Mouse (Mus musculus) gastrocnemius, postnatal 10 days (tissue): ENCODE data around the gene Tmem177. TPM values are rescaled to one million over a fixed set of nuclear protein-coding genes. Genes with fewer than 3 reads are reported as not detected.

ENCODE experiments used
- DNase-seq: peaks from one replicate; pipeline ENCODE4 v3.0.0; 2021; ENCODE audit warnings: mixed read lengths
- long read RNA-seq, 2 experiments: library from polyadenylated mRNA; stranded (forward); transcript quantifications; one replicate each; pipeline ENCODE4 v2.0.0; 2021
- total RNA-seq, 2 experiments: library from RNA; stranded (reverse); gene quantifications; 2 replicates each; pipeline ENCODE4 v1.2.3; 2021

Gene Tmem177
- total RNA-seq, result 1 to 10 TPM; 4.2 to 5.1 TPM
- long read RNA-seq, experiment 1, transcript Tmem177-201 (2 exons, 3,341 nt), result major isoform, 17 of 21 reads
- long read RNA-seq, experiment 1, partial matches to known transcripts, result 0 of 21 reads
- long read RNA-seq, experiment 1, other reads (novel, unspliced or antisense), result 4 of 21 reads
- long read RNA-seq, experiment 2, transcript Tmem177-201 (2 exons, 3,341 nt), result major isoform, 20 of 21 reads
- long read RNA-seq, experiment 2, partial matches to known transcripts, result 0 of 21 reads
- long read RNA-seq, experiment 2, other reads (novel, unspliced or antisense), result 1 of 21 reads

- DNase-seq, result peak; percentile 95
Observed at GRCm38 (mm10) chr1:119912953-119913814, at the start of gene Tmem177. Tmem177 (minus strand) TSS chr1:119913208.

- no peak for DNase-seq
Observed at GRCm38 (mm10) chr1:119959920-119960319, 46.9 kb upstream of the Tmem177 start.

DNA sequence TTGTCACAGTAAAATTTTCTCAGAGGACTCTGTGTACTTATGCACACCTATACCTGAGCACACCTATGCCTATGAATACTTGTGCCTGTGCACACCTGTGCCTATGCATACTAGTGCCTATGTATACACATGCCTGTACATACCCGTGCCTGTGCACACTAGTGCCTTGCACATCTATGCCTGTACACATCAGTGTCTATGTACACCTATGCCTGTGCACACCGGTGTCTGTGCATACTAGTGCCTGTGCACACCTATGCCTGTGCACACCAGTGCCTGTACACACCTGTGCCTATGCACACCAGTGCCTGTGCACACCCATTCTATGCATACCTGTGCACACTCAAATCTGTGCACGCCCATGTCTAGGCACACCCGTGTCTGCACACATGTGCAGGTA lies 46.5 kb upstream of the Tmem177 start:
- no peak for DNase-seq

- DNase-seq, result no peak
Observed at GRCm38 (mm10) chr1:119957716-119958222, 44.8 kb upstream of the Tmem177 start.

DNA sequence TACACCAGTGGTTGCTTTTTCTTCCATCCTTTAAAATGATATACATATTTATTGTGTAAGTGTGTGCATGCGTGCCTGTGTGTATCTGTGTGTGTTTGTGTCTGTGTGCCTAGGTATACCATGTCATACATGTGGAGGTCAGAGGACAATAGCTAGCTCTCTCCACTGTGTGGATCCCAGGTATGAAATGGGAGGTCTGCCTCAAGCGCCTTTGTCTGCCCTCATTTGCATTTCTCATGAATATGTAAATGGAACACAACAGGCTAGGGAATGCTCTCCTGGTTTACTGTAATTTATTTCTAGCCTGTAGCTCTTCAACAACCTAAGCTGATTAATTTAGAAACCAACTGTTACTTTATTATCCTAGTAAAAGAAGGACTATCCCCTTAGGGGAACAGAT lies 41.7 kb upstream of the Tmem177 start:
- DNase-seq, result no peak

GRCm38 (mm10) chr1:119953456-119953855 lies 40.4 kb upstream of the Tmem177 start:
- no peak for DNase-seq

- no peak for DNase-seq
Observed at GRCm38 (mm10) chr1:119950086-119950485, 37.1 kb upstream of the Tmem177 start.

- no peak for DNase-seq
Observed at GRCm38 (mm10) chr1:119936861-119937260, 23.9 kb upstream of the Tmem177 start.

DNA sequence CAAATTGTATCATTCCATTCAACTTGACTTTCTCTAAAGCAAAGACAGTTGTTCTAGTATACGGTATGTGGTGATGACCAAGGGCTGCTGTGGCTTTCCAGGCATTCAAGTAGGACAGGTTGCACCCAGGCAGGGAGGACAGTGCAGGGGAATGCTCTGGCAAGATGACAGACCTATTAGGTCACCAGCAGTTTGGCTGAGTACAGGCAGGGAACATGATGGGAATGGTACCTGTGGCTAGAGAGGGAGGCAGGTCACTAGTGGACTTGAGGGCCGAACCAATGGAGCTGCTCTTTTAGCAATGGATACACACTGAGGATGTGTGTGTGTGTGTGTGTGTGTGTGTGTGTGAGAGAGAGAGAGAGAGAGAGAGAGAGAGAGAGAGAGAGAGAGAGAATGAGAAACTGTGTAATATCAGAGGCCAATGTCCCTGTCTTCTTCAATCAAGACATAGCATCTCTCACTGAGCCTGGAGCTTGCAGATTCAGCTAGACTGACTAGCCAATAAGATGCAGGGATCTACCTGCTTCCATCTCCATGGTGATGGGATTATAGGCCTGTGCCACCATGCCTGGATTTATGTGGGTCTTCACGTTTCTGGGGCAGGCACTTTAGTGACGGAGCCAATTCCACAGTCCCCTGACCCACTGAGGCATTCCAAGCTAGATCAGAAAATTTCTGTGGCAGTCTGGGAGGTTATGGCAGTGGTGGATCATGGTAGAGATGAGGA lies 18.6 kb upstream of the Tmem177 start:
- no peak for DNase-seq

- no peak for DNase-seq
Observed at GRCm38 (mm10) chr1:119929715-119930114, 16.7 kb upstream of the Tmem177 start.

DNA sequence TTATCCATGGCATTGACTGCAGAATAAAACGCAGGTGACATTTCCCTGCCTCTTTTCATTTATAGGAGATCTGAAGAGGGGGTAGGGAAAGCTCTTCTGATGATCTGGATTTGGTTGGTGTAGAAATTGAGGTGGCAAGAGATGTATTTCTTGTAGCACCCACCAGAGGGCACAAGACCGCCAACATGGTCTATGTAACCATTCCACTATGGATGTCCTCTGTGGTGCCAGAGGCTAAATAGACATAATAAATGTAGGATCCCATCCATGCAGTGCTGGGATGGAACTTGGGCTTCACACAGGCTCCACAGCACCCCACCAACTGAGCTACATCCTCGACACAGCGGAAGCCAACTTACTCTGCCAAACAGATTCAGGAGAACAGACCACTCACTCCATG lies 6.3 kb upstream of the Tmem177 start:
- no peak for DNase-seq

- DNase-seq, result no peak
Observed at GRCm38 (mm10) chr1:119916823-119917371, 3.9 kb upstream of the Tmem177 start.

DNA sequence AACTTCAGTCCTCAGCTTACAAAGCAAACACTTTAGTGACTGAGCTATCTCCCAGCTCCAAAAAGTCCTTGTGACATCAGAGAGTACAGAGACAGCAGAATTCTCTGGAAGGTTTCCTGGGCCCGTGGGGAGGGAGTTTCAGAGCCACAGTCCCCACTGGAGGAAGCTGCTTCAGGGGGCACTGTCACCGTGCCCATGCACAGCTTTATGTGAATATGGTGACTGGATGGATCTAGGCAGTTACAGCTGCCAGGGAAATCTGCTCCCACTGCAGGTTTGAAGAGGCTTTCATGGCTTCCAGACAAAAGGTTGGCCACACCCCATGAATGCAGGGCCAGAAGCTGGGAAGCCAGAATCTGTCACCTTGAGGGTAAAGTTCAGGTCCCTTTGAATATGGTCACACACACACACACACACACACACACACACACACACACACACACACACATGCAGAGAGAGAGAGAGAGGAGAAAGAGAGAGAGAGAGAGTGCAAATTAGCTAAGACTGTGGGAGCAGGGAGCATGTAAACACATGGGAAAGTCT lies 5.7 kb downstream of the Tmem177 start:
- no peak for DNase-seq

- DNase-seq, result no peak
Observed at GRCm38 (mm10) chr1:119903231-119903620, 9.8 kb downstream of the Tmem177 start.

GRCm38 (mm10) chr1:119902551-119903230 lies 10.3 kb downstream of the Tmem177 start:
- DNase-seq, result no peak

- DNase-seq, result no peak
Observed at GRCm38 (mm10) chr1:119899195-119900123, 13.5 kb downstream of the Tmem177 start.

GRCm38 (mm10) chr1:119894936-119895335 lies 18.1 kb downstream of the Tmem177 start:
- DNase-seq, result peak; percentile 69

DNA sequence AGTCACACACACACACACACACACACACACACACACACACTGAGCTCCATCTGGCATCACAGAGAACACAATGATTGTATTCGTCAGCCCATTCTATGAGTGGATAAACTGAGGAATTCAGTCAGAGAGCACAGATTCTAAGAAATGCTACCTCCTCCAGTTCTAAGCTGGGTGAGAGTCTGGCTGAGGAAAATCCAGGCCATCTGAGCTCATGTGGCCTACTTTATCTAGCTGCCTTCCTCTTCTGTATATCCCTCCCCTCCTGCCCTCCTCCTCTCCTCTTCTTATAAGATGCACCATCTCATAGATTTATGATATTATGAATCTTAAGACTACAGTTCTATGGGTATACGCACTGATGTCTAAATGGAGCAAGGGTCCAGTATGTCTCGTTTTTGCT lies 19.4 kb downstream of the Tmem177 start:
- no peak for DNase-seq

GRCm38 (mm10) chr1:119892933-119893332 lies 20.1 kb downstream of the Tmem177 start:
- no peak for DNase-seq

DNA sequence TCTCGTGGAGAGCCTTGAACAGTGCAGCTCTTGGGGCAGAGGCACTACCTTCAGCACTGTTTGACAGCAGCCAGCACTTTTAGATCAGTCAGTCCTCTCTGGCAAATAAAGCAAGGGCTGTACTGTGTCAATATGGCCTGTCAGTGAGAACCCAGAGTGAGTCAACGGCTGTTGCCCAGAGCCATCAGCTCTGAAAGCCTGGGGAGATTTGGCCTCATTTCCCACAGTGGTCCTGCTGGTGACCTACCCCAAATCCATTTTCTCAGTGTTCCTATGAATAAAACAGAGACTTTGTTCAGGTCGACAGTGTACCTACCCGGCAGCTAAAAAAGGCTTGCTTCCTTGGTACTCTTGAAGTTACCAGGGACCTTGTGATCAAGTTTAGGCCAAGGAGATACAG lies 21.1 kb downstream of the Tmem177 start:
- DNase-seq, result no peak
